Mouse (Mus musculus) 3T3-L1 (cell line): ENCODE results near the gene Trip11.
"Not testable (repeated sequence)": the region's sequence is repeated elsewhere in the genome, so short reads cannot be mapped to it uniquely, and the experiment has no call there.

Experiments
- DNase-seq: peaks from one replicate; pipeline ENCODE4 v3.0.0-alpha.2; 2015; ENCODE audit warnings: low read depth, low spot score

The Trip11 gene

DNA sequence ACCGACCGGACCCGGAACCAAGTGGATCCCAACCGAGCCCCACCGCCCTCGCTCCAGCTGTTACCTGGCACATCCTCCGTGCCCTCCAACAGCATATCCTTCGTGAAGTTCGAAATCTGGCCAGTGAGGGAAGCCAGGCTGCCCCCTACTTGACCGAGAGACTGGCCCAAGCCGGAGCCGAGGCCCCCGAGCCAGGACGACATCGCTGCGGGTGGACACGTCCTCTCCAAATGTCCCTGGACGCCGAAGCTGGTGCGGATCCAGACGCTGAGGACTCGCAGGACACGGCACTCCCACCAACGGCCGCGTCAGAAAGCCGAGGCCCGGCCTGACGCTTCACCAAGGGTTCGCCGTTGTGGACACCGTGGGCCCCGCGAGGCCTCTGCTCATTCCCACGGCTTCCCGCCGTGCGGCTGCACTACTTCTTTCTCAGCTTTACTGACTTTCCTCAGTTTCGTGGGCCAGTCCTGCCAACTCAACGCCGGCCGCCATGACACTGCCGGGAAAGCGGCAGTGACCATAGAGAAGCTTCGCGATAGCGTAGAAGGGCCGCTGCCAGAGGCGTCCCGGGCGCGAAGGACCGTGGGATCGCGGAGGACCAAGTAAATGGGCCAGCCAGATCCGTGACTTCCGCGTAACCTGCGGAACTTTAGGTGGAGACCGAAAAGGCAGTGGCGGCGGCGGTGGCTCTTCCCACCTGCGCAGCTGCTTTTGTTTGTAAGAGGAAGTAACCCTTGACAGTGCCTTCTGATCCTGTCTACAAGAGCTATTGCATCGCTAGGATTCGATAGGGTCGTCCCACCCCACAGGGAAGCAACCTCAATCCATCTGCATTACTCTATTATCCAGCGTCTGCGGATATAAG is at the start of gene Trip11:
Trip11 (minus strand) TSS at position 642 of the 865 bp plus-strand sequence.
- peak; percentile 82 for DNase-seq

DNA sequence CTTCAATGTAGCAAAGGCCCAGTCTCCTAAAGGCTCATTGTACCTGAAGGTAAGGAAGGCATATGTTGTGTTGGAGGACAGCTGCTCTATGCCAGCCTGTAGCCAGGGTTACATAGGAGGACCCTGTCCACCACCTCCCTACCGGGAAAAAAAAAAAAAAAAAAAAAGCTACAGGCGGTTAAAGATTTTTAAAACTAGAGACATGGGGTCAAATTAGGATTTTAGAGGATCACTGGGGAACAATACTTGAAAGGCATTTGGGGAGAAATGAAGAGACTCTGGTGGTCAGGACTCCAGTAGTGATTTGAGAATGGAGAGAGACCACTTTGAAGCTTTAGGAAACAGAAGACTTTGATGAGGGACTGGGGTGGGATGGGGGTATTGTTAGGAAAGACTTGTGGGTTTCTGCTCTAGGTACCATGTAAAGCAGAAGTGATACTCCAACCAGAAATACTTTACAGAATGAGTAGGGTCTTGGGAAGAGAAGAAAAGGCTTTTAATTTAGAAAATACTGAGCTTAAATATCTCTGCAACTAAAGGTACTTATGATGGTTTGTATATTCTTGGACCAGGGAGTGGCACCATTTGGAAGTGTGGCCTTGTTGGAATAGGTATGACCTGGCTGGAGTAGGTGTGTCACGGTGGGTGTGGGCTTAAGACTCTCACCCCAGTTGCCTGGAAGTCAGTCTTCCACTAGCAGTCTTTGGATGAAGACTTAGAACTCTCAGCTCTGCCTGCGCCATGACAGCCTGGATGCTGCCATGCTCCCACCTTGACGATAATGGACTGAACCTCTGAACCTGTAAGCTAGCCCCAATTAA is 46.1 kb upstream of the Trip11 start:
- DNase-seq: not testable (repeated sequence)

GRCm38 (mm10) chr12:101958556-101958955 is 45.5 kb upstream of the Trip11 start:
- no peak for DNase-seq

DNA sequence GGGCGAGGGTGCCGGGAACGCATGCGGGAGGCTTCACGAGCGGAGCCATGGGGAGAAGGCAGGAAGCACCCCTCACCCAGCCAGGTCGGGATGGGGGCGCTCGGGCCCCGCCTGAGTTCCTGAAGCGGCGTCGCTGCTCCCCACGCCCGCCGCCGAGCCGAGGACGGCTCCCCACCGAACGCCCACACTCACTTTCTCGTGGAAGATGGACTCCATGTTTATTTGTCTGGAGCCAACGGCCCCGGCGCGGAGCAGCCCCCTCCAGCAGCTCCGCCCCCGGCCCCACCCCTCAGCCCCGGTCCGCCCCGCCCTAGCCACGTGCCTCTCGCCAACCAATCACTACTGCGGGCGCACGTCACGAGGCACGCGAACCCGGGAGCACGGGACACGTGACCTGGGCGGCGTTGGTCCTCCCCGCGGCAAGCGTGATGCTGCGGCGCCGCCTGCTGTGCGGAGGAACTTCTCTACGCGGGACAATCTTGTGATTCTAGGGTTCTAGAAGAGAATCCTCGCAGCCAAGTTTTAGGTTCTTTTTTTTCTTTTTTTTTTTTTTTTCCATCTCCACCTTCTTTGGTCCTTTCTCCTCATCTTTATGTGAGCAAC is 45.0 kb upstream of the Trip11 start, which contains the start of gene Atxn3:
Atxn3 (minus strand) TSS at position 305 of the 603 bp plus-strand sequence.
- peak; percentile 92 for DNase-seq

GRCm38 (mm10) chr12:101957079-101957941 is 44.2 kb upstream of the Trip11 start:
- peak; percentile 56 for DNase-seq

GRCm38 (mm10) chr12:101955821-101956220 is 42.8 kb upstream of the Trip11 start:
- DNase-seq: not testable (repeated sequence)

- DNase-seq: no peak
Observed at GRCm38 (mm10) chr12:101948801-101949200, 35.7 kb upstream of the Trip11 start.

- no peak for DNase-seq
Observed at GRCm38 (mm10) chr12:101947986-101948385, 34.9 kb upstream of the Trip11 start.

DNA sequence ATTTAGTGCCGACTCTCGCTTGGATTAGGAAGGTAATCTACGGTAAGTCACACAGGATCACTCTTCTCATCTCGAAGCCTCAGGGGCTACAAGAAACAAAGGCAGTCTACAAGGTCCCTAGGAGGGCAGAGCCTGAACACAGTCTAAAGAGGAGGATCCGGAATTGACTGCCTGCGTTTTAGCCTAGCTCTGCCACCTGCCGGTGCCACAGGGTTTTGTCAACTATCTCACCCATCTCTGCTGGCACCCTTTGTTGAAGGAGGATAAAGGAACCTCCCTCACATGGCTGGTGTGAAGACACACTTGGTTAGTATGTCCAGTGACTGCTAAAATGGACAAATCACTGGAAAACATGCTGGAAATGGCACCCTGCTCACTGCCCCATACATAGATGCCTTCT is 24.5 kb upstream of the Trip11 start:
- DNase-seq: no peak

GRCm38 (mm10) chr12:101935223-101935622 is 22.2 kb upstream of the Trip11 start:
- no peak for DNase-seq

GRCm38 (mm10) chr12:101928423-101928822 is 15.4 kb upstream of the Trip11 start:
- no peak for DNase-seq

DNA sequence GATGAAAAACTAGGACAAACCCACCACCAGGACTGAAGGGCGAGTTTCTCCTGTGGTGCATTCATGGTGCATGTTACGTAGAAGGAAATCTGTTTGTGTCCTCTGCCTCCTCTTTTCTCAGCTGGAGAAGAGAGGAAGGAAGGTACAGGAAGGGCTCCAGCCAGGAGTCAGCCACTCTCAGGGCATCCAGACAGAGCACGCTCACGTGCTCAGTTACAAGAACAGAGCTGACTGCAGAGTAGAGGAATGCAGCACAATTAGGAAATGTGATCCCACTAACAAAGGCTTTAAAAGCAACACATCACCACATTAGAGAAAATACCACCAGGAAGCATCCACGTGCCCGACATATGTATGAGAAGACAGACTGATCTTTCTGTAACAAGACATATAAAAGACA is 9.2 kb upstream of the Trip11 start:
- DNase-seq: no peak

DNA sequence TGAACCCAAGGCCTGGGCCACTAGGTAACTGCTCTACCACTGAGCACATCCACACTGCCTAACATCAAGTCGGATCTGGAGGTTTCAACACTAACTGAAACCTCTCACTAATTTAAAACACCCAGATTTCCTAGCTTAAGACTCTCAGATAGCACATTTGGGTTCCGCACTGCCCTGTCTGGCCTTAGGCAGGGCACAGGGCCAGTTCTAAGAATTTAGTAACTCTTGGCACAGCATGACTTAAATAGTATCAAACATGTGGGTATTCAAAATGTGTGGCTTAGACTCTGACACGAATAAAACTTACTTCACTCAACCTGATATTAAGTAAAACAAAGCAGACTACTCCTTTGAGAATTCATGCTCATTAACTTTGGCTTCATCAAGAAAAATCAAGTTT is 6.8 kb upstream of the Trip11 start:
- DNase-seq: no peak

GRCm38 (mm10) chr12:101917165-101917564 is 4.1 kb upstream of the Trip11 start:
- DNase-seq: no peak

DNA sequence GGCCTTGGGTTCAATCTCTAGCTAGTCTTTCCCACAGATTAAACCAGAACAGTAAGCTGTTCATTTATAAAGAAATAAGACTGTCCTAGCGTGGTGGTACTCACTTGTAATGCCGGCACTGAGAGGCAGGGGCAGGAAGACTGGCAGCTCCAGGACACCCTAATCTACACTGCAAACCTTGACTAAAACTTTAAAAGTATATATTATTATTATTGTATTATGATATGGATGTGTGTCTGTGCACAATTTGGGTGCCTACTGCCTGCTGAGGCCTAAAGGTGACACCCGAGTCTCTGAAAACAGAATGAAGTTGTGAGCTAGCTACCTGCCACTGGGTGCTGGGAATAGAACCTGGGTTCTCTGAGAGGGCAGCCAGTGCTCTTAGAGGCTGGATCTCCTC is 1.7 kb downstream of the Trip11 start:
- DNase-seq: peak; percentile 9

- no peak for DNase-seq
Observed at GRCm38 (mm10) chr12:101910360-101910759, 2.7 kb downstream of the Trip11 start.

- no peak for DNase-seq
Observed at GRCm38 (mm10) chr12:101905817-101906216, 7.2 kb downstream of the Trip11 start.

DNA sequence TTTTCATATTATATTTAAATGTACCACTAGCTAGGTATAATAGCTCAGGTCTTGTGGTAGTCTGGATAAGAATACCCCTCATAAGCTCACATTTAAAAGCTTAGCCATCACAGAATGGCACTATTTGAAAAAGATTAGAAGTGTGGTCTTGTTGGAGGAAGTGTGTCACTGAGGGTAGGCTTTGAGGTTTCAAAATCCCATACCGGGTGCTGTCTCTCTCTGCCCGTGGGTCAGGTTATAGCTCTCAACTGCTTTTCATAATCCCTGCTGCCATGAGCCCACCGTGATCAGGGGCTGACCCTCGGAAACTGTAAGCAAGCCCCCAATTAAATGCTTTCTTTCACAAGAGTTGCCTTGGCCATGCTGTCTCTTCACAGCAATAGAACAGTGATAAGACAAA is 8.2 kb downstream of the Trip11 start:
- no peak for DNase-seq

DNA sequence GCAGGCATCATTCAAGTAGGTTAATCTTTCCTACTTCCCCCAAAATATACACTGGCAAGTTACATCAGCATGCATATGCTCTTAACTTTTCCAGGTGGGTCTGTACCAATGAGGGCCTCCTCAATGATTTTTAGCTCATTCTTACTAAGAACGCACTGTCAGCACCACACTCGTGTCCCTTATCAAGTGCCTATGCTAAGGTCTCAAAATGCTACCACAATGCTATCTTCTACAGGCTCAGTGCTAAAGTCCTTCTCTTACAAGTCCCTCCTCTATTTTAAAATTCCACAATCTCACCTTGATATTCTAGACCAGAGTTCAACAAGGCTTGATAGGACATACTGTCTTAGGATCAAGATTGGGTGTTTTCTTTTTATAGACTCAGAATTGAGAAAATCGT is 8.9 kb downstream of the Trip11 start:
- no peak for DNase-seq

- no peak for DNase-seq
Observed at GRCm38 (mm10) chr12:101899671-101900245, 13.3 kb downstream of the Trip11 start.

- no peak for DNase-seq
Observed at GRCm38 (mm10) chr12:101898966-101899365, 14.1 kb downstream of the Trip11 start.
